Mouse (Mus musculus): ENCODE measurements around the gene Eef2k.

The Eef2k gene

DNA sequence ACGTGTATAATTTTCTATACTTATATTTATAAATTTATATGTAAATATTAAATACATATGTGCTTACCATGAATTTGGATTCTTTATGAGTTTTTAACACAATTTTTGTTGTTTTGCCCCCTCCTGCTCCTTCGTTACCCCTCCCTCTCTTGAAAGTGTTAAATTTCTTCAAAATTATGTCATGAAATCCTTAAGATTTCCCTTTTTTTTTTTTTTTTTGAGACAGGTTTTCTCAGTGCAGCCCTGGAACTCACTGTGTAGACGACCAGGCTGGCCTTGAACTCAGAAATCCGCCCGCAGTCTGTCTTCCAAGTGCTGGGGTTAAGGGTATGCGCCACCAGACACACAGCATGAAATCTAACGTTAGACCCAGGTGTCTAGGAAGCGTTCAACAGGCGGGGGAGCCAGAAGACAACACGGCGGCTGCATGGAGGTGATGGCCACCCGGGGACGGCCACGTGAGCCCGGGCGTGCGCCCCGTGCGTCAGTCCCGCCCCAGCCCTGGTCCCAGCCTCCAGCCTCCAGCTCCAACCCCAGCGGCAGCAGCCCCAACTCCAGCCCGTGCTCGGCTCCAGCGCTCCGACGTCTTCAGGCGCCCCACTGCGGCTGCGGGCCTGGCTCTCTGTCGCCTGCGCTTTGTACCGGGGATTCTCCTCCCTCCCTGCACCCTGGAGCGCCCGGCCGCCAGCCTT, at the start of gene Eef2k:
TSS of gene Eef2k (plus strand) at position 487 of the 692 bp plus-strand sequence.
- peak; percentile 85 to 89 for DNase-seq (ENCODE audit: low spot score in 2 of 2)

GRCm38 (mm10) chr7:120795544-120795943, 47.1 kb upstream of the Eef2k start:
- DNase-seq (ENCODE audit: low spot score in 2 of 2), result no peak

- DNase-seq (ENCODE audit: low spot score in 2 of 2), result no peak
These were observed 46.3 kb upstream of the Eef2k start for GRCm38 (mm10) chr7:120796369-120796768.

- no peak for DNase-seq (ENCODE audit: low spot score in 2 of 2)
These were observed 39.4 kb upstream of the Eef2k start for GRCm38 (mm10) chr7:120803268-120803667.

- no peak for DNase-seq (ENCODE audit: low spot score in 2 of 2)
These were observed 32.9 kb upstream of the Eef2k start for GRCm38 (mm10) chr7:120809705-120810104.

DNA sequence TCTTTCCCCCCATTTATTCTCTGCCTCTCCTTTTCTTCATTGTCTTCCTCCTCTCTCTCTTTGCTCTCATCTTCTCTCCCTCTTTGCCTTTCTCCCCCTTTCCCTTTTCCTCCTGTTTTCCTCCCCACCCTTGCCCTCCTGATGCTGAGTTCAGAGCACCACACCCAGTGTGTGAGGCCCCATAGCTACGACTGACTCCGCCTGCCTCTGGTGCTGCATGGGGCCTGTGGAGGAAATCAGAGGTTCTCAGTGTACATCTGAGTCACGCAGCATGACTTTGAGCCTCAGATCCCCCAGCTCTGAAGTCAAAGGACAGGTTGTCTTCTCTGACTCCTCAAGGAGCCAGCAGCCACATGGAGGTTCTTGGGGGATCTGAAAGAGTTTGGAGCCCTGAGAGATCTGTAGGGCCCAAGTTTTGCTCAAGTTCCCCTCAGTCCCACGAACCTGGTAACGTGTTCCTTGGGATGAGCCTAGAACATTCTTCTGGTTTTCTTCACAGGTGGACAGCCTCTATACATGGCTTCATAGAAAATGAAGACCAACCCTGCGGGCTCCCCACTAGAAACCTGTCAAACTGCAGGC, 30.7 kb upstream of the Eef2k start, which contains the start of gene Gm5737:
TSS of gene Gm5737 (plus strand) at position 532 of the 582 bp plus-strand sequence.
- DNase-seq (ENCODE audit: low spot score in 2 of 2), result no peak

GRCm38 (mm10) chr7:120817552-120817951, 25.1 kb upstream of the Eef2k start:
- DNase-seq (ENCODE audit: low spot score in 2 of 2), result no peak

DNA sequence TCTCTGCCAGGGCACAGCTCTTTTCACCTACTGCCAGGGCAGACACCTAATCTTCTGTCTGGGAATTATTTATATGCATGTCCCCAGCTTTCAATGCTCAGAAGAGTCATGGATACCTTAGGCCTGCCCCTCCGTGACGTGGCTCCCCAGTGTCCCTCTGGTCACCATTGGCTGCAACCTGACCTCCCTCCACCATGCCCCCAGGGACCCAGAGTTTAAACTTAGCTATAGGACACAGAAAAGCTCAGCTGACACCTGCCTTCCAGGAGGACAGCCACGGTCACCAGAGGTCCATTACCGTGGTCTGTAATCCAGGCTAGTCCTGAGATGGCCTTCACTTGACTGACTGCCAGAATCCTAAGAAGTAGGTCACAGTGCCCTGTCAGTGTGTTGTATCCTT, 23.2 kb upstream of the Eef2k start:
- DNase-seq (ENCODE audit: low spot score in 2 of 2), result no peak

GRCm38 (mm10) chr7:120823248-120823647, 19.4 kb upstream of the Eef2k start:
- DNase-seq (ENCODE audit: low spot score in 2 of 2), result peak; percentile 55 to 66

GRCm38 (mm10) chr7:120825097-120825496, 17.5 kb upstream of the Eef2k start:
- DNase-seq (ENCODE audit: low spot score in 2 of 2), result peak; percentile 24 to 32

- peak in 1 of 2 experiments; percentile 35 for DNase-seq (ENCODE audit: low spot score in 2 of 2)
These were observed 16.2 kb upstream of the Eef2k start for GRCm38 (mm10) chr7:120826408-120826807.

- DNase-seq (ENCODE audit: low spot score in 2 of 2), result peak; percentile 53 to 58
These were observed 11.9 kb upstream of the Eef2k start for GRCm38 (mm10) chr7:120830431-120831381.

GRCm38 (mm10) chr7:120834426-120834825, 8.2 kb upstream of the Eef2k start:
- DNase-seq (ENCODE audit: low spot score in 2 of 2), result no peak

DNA sequence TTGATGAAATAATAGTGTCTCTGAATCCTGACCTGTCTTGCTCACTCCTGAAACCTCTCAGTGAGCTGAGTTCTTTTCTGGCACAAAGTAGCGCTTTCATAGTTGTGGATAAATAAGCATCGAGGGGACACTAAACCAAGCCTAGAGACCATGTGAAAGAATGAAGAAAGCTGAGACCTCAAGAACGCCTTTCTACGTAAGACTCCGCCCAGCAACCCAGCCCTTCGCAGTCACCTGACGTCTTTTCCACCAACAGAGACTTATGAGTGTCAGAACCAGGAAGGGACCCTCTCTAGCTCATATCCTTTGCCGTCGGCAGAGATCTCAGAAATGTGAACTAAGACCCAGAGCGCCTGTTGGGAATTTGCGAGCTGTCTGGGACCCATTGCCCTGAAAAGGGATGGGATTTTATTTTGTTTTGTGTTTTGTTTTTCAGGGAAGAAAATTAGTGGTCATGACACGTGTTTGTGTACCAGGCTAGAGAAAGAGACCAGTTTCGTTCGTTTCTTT, 7.7 kb upstream of the Eef2k start:
- peak; percentile 62 to 66 for DNase-seq (ENCODE audit: low spot score in 2 of 2)

- peak; percentile 98 to 100 for DNase-seq (ENCODE audit: low spot score in 2 of 2)
These were observed 6.9 kb upstream of the Eef2k start for GRCm38 (mm10) chr7:120835449-120836359.

DNA sequence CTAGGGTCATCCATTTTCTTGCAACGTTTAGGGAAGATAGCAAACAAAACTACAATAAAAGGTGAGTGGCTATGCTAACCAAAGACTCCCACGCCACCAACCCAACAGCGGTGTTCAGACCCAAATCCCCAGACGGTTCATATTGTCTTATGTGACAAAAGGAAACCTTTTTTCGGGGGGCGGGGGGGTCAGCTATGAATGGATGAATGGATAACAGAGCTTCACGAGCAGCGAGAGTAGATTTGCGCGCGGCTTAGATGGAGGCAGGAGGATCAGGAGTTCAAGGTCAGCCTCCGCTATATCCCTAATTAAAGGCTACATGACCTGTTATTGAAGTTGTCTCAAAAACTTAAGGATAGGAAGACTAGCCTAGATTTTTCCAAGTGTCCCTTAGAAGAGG, 6.3 kb upstream of the Eef2k start:
- no peak for DNase-seq (ENCODE audit: low spot score in 2 of 2)

DNA sequence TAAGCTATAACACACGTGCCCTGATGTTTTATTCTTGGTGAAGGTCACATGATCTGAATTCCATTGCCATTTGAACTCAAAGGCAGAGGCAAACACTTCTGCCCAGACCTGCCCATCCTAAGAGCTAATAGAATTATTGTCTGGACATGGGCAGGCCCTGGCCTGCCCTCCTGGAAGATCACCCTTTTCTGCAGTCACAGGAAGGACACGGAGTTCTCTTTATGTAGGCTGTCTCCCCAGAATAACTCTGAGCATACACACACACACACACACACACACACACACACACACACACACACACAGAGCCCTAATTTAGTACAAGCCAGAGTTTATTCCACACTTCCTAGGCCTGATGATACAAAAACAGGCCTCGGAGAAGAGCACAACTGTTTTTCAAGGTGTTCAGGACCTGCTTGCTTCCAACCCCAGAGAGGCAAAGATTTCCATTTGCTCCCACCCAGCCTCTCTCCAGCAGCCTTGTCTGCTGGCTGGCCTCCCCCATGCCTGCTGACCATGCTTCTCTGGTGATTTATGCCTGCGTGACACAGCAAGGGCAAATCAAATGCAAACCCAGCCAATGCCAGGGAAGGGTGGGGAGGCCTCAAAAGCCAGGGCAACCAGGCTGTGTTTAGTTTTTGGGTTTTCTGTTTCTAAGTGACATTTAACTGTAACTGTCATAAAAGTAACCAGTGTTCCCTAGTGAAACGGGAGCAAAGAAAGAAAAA, 4.0 kb upstream of the Eef2k start:
- DNase-seq (ENCODE audit: low spot score in 2 of 2), result no peak

GRCm38 (mm10) chr7:120839786-120840185, 2.8 kb upstream of the Eef2k start:
- DNase-seq (ENCODE audit: low spot score in 2 of 2), result no peak

GRCm38 (mm10) chr7:120843037-120843621, 498 bp downstream of the Eef2k start:
- peak; percentile 84 to 90 for DNase-seq (ENCODE audit: low spot score in 2 of 2)
